Mouse (Mus musculus) kidney, adult 2 months (tissue): ENCODE measurements around the gene Jup.

Experiments used
- CTCF ChIP-seq: fragments of 200-500 bp; conservative IDR thresholded peaks from 2 replicates; pipeline ENCODE4 v1.5.1; 2011; ENCODE audit warnings: low read depth, mild to moderate bottlenecking, control low read depth, low read length, moderate library complexity, mixed read lengths; ENCODE audit not compliant: insufficient read depth, insufficient read length
- POLR2A ChIP-seq: fragments of 200-500 bp; IDR thresholded peaks from one replicate; pipeline ENCODE4 v1.6.1; 2011; ENCODE audit warnings: low read depth, low read length, control low read depth

DNA sequence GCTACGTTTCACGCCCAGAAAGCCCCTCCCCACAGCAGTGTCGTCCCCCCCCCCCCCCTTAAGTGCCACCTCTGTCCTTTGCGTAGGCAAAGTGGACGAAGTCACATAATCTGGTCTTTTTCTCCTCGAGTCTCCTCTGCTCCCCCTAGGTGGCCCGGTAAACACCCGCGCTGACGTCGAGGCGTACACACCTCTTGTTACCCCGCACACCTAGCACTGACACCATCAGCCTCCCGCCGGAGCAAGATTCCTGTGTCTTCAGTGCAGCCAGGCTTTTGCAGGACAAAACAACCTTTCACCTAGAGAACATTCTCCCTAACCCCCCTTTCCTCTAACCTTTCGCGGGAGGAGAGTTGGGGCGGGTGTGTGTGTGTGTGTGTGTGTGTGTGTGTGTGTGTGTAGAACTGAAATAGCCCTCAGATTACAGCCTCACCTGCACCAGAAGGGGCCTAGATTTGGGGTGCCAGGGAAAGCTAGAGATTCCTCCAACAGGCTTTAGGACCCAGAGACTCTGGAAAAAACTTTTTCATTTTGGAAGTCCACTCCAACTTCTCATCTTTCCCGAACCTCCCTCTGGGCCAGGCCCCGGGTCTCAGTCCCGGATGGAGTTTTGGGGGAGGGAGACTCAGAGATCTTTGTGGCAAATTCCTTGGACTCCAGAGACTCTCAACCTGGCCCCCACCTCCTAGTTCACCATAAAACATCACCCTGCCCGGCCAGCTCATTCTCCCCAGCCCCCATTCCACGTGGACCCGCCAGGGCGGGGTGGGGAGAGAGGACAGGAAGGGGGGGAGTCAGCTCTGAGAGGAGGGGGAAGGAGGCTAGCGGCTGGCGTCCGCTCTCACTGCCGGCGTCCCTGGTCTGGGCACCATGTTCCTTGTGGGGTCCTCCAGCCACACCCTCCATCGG lies 17.6 kb upstream of the Jup start, which contains the start of gene Fkbp10:
- TF ChIP-seq CTCF (no peak), POLR2A (no peak)
